Mouse (Mus musculus): ENCODE measurements around the gene Defb15. TPM values are rescaled to one million over a fixed set of nuclear protein-coding genes. Genes with fewer than 3 reads are reported as not detected.
"Not testable (repeated sequence)": the region's sequence is repeated elsewhere in the genome, so short reads cannot be mapped to it uniquely, and the experiment has no call there.

The Defb15 gene
- polyA plus RNA-seq, 1 experiment = not detected

DNA sequence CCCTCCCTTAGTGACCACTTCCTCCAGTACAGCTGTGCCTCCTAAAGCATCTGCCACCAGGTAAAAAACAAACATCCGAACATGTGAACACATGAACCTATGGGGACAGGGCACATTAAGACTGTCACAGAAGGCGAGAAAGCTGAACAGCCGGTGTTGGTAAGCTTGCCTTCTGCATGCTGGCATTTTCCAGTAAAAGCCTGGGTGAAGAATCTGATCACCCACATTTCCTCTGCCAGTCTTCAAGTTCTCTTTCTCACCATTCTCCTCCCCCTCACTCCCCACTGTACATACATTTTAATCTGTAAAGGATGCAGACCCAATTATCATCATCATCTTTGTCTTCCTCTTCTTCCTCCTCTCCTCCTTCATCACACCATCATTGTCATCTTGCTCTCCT is 16.9 kb downstream of the Defb15 start:
- TF ChIP-seq EP300 (IDR thresholded peaks at IDR 0.05; ENCODE audit: insufficient read depth, low read depth, low read length) (no peak), POLR2A (IDR thresholded peaks at IDR 0.05; ENCODE audit: insufficient read depth, low read length) (no peak), CTCF (IDR thresholded peaks at IDR 0.05; ENCODE audit: low read depth, low read length) (no peak)
- no peaks in the 10 kb centered on the region for H3K27me3 ChIP-seq (ENCODE audit: control insufficient read depth, insufficient read depth, low read length, poor library complexity, severe bottlenecking)
- no peak overlapping the region for H3K27ac ChIP-seq (ENCODE audit: insufficient read depth, low read length)
- H3K4me3 ChIP-seq (ENCODE audit: low read depth, low read length) = no peak overlapping the region
- H3K9me3 ChIP-seq (replicated peaks; ENCODE audit: control insufficient read depth, insufficient read depth, low read length, poor library complexity, severe bottlenecking) = no peaks in the 10 kb centered on the region
- H3K9ac ChIP-seq (ENCODE audit: low read depth, poor library complexity, severe bottlenecking) = no peak overlapping the region
- no peaks in the 10 kb centered on the region for H3K4me1 ChIP-seq (ENCODE audit: control insufficient read depth, insufficient read depth, low read length)
- no peaks in the 10 kb centered on the region for H3K36me3 ChIP-seq (ENCODE audit: control insufficient read depth, insufficient read depth, low read length, poor library complexity, severe bottlenecking)

DNA sequence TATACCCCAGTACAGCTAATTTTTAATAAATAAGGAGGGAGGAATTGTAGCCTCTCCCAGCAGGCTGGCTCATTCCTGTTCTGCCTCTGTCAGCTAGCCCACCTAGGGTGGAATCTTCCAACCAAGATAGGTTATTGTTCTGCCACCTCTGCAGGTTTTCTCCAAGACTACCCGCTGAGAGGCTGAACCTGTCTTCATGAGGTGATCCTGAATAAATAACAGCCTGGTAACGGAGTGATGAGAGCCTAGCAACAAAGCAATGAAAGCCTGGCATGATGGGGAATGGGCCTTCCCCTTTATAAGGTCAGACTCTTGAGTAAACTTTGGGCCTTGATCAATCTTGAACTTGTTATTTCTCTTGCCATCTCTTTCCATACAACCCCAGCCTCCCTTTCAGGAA is 20.0 kb downstream of the Defb15 start:
- no peaks in the 10 kb centered on the region for H3K9me3 ChIP-seq (replicated peaks; ENCODE audit: control insufficient read depth, insufficient read depth, low read length, poor library complexity, severe bottlenecking)
- H3K27ac ChIP-seq (ENCODE audit: insufficient read depth, low read length) = no peak overlapping the region
- H3K4me3 ChIP-seq (ENCODE audit: low read depth, low read length) = no peak overlapping the region
- H3K4me1 ChIP-seq (ENCODE audit: control insufficient read depth, insufficient read depth, low read length) = no peaks in the 10 kb centered on the region
- H3K27me3 ChIP-seq (ENCODE audit: control insufficient read depth, insufficient read depth, low read length, poor library complexity, severe bottlenecking) = no peaks in the 10 kb centered on the region
- no peak for TF ChIP-seq POLR2A (IDR thresholded peaks at IDR 0.05; ENCODE audit: insufficient read depth, low read length)
- no peak for TF ChIP-seq CTCF (IDR thresholded peaks at IDR 0.05; ENCODE audit: low read depth, low read length)
- TF ChIP-seq EP300 (IDR thresholded peaks at IDR 0.05; ENCODE audit: insufficient read depth, low read depth, low read length) = no peak
- H3K9ac ChIP-seq (ENCODE audit: low read depth, poor library complexity, severe bottlenecking) = no peak overlapping the region
- no peaks in the 10 kb centered on the region for H3K36me3 ChIP-seq (ENCODE audit: control insufficient read depth, insufficient read depth, low read length, poor library complexity, severe bottlenecking)

DNA sequence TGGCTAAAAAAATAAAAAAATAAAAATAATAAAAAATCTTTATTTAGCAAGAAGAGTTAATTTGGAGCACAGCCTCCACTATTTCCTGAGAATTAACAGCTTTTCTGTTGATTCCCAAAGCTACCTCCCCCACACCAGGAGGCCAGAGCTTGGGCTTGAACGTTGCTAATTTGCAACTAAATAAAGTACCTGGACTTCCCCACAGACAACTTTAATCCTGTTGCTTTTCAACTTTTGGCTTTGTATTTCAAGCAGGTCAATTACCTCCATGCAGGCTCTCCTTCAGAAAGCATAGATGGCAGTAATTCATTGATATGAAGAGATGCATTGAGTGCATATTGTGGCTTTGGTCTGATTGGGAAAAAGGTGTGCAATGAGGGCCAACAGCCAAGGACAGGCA is 20.6 kb downstream of the Defb15 start:
- no peaks in the 10 kb centered on the region for H3K27me3 ChIP-seq (ENCODE audit: control insufficient read depth, insufficient read depth, low read length, poor library complexity, severe bottlenecking)
- no peak overlapping the region for H3K27ac ChIP-seq (ENCODE audit: insufficient read depth, low read length)
- H3K36me3 ChIP-seq (ENCODE audit: control insufficient read depth, insufficient read depth, low read length, poor library complexity, severe bottlenecking) = no peaks in the 10 kb centered on the region
- H3K9me3 ChIP-seq (replicated peaks; ENCODE audit: control insufficient read depth, insufficient read depth, low read length, poor library complexity, severe bottlenecking) = no peaks in the 10 kb centered on the region
- no peak overlapping the region for H3K9ac ChIP-seq (ENCODE audit: low read depth, poor library complexity, severe bottlenecking)
- TF ChIP-seq EP300 (IDR thresholded peaks at IDR 0.05; ENCODE audit: insufficient read depth, low read depth, low read length) = no peak
- no peak for TF ChIP-seq CTCF (IDR thresholded peaks at IDR 0.05; ENCODE audit: low read depth, low read length)
- no peak for TF ChIP-seq POLR2A (IDR thresholded peaks at IDR 0.05; ENCODE audit: insufficient read depth, low read length)
- H3K4me1 ChIP-seq (ENCODE audit: control insufficient read depth, insufficient read depth, low read length) = no peaks in the 10 kb centered on the region
- H3K4me3 ChIP-seq (ENCODE audit: low read depth, low read length) = no peak overlapping the region

DNA sequence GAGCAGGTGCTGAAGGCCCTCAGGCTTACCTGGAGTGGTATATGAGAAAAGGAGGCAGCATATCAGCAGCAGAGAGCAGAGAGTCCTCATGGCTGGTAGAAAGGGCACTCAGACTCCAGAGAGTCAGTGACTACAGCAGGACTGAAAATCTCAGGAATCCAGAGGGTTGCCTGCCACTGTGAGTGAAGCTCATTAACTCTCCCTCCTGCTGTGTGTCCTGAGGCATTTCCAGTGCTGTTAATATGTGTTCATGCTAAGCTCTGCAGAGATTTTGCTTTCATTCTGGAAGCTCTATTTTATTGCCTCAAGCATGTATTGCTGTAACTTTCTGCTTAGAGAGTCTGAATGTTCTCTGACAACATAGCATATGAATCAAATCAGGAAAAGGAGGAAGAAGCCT is 26.2 kb downstream of the Defb15 start, which contains the start of gene Defb11:
TSS of gene Defb11 (minus strand) at position 123 of the 400 bp plus-strand sequence.
- not testable (repeated sequence) for H3K27me3 ChIP-seq (ENCODE audit: control insufficient read depth, insufficient read depth, low read length, poor library complexity, severe bottlenecking); H3K4me1 ChIP-seq (ENCODE audit: control insufficient read depth, insufficient read depth, low read length); H3K36me3 ChIP-seq (ENCODE audit: control insufficient read depth, insufficient read depth, low read length, poor library complexity, severe bottlenecking); H3K4me3 ChIP-seq (ENCODE audit: low read depth, low read length); H3K27ac ChIP-seq (ENCODE audit: insufficient read depth, low read length); H3K9me3 ChIP-seq (replicated peaks; ENCODE audit: control insufficient read depth, insufficient read depth, low read length, poor library complexity, severe bottlenecking); H3K9ac ChIP-seq (ENCODE audit: low read depth, poor library complexity, severe bottlenecking)

DNA sequence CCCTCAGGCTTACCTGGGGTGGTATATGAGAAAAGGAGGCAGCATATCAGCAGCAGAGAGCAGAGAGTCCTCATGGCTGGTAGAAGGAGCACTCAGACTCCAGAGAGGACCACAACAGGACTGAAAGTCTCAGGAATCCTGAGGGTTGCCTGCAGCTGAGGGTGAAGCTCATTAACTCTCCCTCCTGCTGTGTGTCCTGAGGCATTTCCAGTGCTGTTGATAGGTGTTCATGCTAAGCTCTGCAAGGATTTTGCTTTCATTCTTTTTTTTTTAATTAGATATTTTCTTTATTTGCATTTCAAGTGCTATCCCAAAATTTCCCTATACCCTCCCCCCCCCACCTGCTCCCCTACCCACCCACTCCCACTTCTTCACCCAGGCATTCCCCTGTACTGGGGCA is 47.2 kb downstream of the Defb15 start, which contains the start of gene Defb9:
TSS of gene Defb9 (minus strand) at position 101 of the 400 bp plus-strand sequence.
- H3K9me3 ChIP-seq (replicated peaks; ENCODE audit: control insufficient read depth, insufficient read depth, low read length, poor library complexity, severe bottlenecking); H3K27ac ChIP-seq (ENCODE audit: insufficient read depth, low read length); H3K27me3 ChIP-seq (ENCODE audit: control insufficient read depth, insufficient read depth, low read length, poor library complexity, severe bottlenecking); H3K36me3 ChIP-seq (ENCODE audit: control insufficient read depth, insufficient read depth, low read length, poor library complexity, severe bottlenecking); H3K4me1 ChIP-seq (ENCODE audit: control insufficient read depth, insufficient read depth, low read length); H3K9ac ChIP-seq (ENCODE audit: low read depth, poor library complexity, severe bottlenecking); H3K4me3 ChIP-seq (ENCODE audit: low read depth, low read length): not testable (repeated sequence)

Other genes starting within 250 kb of the Defb15 start
- gene AY761184, start 229.1 kb downstream of the Defb15 start, polyA plus RNA-seq (2011; ENCODE audit: insufficient read depth, insufficient read length, low read depth, missing spikeins) = not detected in 2 replicates
- not detected in 2 replicates for gene Defa24, start 198.2 kb downstream of the Defb15 start, polyA plus RNA-seq (2011; ENCODE audit: insufficient read depth, insufficient read length, low read depth, missing spikeins)
- not detected in 2 replicates for gene Defb50, start 109.2 kb downstream of the Defb15 start, polyA plus RNA-seq (2011; ENCODE audit: insufficient read depth, insufficient read length, low read depth, missing spikeins)
- gene Defb2, start 92.8 kb downstream of the Defb15 start, polyA plus RNA-seq (2011; ENCODE audit: insufficient read depth, insufficient read length, low read depth, missing spikeins) = not detected in 2 replicates
- gene Defb10, start 73.8 kb downstream of the Defb15 start, polyA plus RNA-seq (2011; ENCODE audit: insufficient read depth, insufficient read length, low read depth, missing spikeins) = not detected in 2 replicates
- gene Defb9, start 47.3 kb downstream of the Defb15 start, polyA plus RNA-seq (2011; ENCODE audit: insufficient read depth, insufficient read length, low read depth, missing spikeins) = not detected in 2 replicates
- gene Defb11, start 26.3 kb downstream of the Defb15 start, polyA plus RNA-seq (2011; ENCODE audit: insufficient read depth, insufficient read length, low read depth, missing spikeins) = not detected in 2 replicates
- gene Defb35, start 5.6 kb upstream of the Defb15 start, polyA plus RNA-seq (2011; ENCODE audit: insufficient read depth, insufficient read length, low read depth, missing spikeins) = not detected in 2 replicates
- gene Defb13, start 14.1 kb upstream of the Defb15 start, polyA plus RNA-seq (2011; ENCODE audit: insufficient read depth, insufficient read length, low read depth, missing spikeins) = not detected in 2 replicates
- not detected in 2 replicates for gene Fam90a1a, start 26.0 kb upstream of the Defb15 start, polyA plus RNA-seq (2011; ENCODE audit: insufficient read depth, insufficient read length, low read depth, missing spikeins)
- not detected in 2 replicates for gene Ccdc70, start 37.1 kb upstream of the Defb15 start, polyA plus RNA-seq (2011; ENCODE audit: insufficient read depth, insufficient read length, low read depth, missing spikeins)
- gene Atp7b, start 127.6 kb upstream of the Defb15 start, polyA plus RNA-seq (2011; ENCODE audit: insufficient read depth, insufficient read length, low read depth, missing spikeins) = 2.1 and 2.5 TPM in 2 replicates
- 24.2 and 28.5 TPM in 2 replicates for gene Alg11, start 128.0 kb upstream of the Defb15 start, polyA plus RNA-seq (2011; ENCODE audit: insufficient read depth, insufficient read length, low read depth, missing spikeins)
- 0.66 and 0.79 TPM in 2 replicates for gene Nek5, start 192.3 kb upstream of the Defb15 start, polyA plus RNA-seq (2011; ENCODE audit: insufficient read depth, insufficient read length, low read depth, missing spikeins)
- gene Nek3, start 233.7 kb upstream of the Defb15 start, polyA plus RNA-seq (2011; ENCODE audit: insufficient read depth, insufficient read length, low read depth, missing spikeins) = 8.4 and 11.2 TPM in 2 replicates

All from ES-Bruce4 (cell line).